Mouse (Mus musculus) liver, adult 2 months (tissue): ENCODE measurements around the gene Nfyb.

Experiments
- CTCF ChIP-seq: fragments of 200-500 bp; IDR thresholded peaks from 2 replicates; pipeline ENCODE4 v1.5.1; 2011; ENCODE audit warnings: low read depth, low read length, control low read depth
- POLR2A ChIP-seq: fragments of 200-500 bp; IDR thresholded peaks from 2 replicates; pipeline ENCODE4 v1.6.1; 2011; ENCODE audit warnings: low read length, control low read depth; ENCODE audit not compliant: insufficient read depth; ENCODE audit errors: extremely low read depth

- no peak for TF ChIP-seq CTCF
- TF ChIP-seq POLR2A = no peak
Measured at GRCm38 (mm10) chr10:82741354-82741753, 22.6 kb downstream of the Nfyb start.
